Mouse (Mus musculus) inflammation-experienced regulatory T-cells, adult 6 months (primary cell): ENCODE results near the gene Nagpa. TPM values are rescaled to one million over a fixed set of nuclear protein-coding genes. Genes with fewer than 3 reads are reported as not detected.
A peak's percentile ranks its signal among the peaks of the same experiment; 100 is the strongest.

Experiments used
- ATAC-seq: one replicate; pipeline ENCODE4 v1.8.0; 2017
- polyA plus RNA-seq, 3 experiments: library from polyadenylated mRNA; unstranded; fragments of 100-300 nt; shearing (Covaris generic); gene quantifications; one replicate each; pipeline ENCODE4 v1.2.1; 2017

Gene Nagpa
- polyA plus RNA-seq, 3 experiments from 2014 or later = 10.4 to 18.7 (median 13.5) TPM

DNA sequence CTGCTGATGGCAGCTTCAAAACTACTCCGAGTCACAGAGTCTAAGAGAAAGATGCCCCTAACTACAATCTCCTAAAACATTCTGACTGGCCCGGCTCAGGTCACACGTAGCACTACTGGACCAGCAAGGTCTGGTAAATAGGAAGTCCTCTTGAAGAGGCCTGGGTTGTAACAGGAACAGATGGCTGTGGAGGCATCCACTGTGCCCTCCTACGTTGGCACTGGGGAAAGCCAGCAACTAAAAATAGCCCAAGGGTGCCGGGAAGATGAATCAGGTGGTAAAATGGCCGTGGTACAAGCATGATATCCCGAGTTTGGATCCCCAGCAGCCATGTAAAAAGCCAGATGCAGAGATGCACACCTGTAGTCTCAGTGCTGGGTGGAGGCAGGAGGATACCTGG lies 17.6 kb downstream of the Nagpa start:
- no peak for ATAC-seq

DNA sequence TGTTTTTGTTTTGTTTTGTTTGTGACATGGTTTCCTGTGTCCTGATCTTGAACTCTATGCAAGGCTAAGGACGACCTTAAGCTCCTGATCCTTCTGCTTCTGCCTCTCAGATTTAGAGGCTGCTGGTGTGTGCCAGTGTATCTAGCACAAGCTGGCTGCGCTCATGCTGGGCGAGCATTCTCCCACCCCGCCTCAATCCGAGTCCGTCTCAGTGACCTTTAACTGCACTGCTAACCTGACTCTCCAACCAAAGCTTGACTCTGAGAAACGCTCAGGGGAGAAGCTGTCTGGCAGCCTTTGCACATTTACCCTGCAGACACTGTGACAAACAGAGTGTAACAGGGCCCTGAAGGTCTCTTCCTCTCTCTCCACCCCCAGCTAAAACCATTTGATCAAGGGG lies 18.1 kb downstream of the Nagpa start:
- no peak for ATAC-seq

DNA sequence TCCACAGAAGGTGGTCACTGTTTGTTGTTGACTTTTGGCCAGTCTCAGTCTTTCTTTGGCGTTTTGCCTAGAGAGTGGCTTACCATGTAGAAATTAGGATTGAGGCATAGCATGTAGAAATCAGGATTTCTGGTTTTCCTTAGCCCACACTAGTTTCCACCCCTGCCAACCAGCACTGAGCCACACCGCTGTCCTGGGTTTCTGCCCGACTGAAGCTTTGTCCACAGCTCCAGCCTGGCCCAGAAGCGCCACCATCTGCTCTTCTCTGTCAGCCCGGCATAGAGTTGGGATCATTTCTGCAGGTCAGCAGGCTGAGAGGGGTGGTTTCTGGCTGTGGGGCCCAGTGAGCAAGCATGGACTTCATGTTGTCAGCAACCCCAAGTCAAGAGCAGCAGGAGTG lies 18.9 kb downstream of the Nagpa start:
- ATAC-seq = no peak

DNA sequence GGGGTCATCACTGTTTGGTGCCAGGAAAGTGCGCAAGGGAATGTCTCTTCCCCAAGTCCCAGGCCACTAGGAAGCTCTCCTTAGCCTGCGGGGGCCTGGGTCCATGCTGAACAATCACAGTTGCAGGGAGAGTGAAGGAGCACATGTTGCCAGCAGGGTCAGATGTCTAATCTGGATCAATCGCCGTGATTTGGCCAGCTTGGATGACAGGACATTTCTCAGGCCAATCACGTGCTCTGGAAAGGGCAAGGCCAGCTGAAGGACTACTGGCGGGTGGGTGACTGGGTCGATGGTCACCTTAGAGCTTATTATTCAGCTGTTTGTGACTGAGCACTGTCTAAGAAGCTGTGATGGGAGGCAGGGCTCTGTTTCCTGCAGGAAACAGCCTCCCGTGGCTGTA lies 19.7 kb downstream of the Nagpa start:
- no peak for ATAC-seq

DNA sequence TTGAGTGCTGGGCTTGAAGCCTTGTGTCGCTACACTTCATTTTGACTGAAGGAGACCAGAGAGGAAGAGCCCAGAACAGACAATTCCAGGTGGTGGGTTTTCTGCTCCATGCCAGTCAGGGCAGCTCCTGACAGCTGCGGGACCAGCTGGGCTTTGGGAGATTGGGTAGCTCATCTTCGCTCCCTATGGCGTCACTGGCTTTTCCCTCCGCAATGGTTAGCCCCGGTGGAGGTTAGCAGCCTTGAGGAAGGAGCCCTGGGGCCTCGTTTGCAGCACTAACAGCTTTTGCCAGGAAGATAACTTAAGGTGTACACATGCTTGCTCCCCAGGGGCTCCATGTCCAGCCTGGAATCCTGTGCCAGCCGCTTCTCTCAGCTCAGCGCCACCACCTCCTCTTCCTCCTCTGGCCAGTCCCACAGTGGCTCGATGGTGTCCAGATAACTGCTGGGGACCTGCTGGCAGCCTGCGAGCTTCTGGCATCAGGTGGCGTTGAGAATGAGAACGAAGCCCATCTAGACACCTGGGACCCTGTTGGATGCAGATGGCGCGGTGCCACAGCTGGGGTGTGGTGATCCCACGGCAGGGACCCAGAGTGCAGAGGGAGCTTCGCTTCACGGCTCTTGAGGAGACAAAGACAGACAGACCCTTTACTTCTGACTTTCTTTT lies 20.4 kb downstream of the Nagpa start:
- ATAC-seq = no peak

DNA sequence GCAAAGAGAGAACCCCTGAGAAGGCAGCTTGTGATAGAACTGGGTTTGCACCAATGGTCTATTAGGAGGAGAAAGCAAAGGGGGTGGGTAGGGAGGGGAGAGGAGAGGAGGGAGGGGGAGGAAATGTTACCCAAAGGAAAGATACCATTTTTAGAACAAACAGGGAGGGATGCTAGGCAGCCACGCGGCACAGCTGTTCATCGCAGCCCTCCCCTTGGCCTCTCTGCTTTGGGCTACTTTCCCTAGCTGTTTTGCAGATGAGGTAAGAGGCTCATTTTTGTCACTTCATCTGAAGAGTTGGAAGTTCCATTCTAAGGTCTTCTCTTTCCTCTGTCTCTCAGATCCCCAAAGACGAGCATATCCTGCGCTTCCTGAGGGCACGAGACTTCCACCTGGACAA lies 31.2 kb downstream of the Nagpa start:
- no peak for ATAC-seq

DNA sequence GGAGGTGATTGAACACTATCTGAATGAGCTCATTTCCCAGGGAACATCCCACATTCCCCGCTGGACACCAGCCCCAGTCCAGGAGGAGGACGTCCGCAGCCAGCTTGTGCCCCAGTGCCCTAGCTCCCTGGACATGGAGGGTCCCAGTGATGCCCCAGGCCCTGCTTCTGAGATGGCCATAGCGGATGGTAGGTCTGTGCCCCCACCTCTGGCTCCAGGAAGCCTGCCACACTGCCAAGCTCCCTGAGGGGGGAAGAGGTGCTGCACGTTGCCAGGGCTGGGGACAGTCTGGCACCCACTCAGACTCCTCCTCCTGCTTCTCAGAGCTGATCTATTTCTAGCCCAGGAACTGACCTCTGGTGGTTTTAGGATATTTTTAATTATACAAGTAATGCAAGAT lies 35.0 kb downstream of the Nagpa start:
- ATAC-seq = no peak

DNA sequence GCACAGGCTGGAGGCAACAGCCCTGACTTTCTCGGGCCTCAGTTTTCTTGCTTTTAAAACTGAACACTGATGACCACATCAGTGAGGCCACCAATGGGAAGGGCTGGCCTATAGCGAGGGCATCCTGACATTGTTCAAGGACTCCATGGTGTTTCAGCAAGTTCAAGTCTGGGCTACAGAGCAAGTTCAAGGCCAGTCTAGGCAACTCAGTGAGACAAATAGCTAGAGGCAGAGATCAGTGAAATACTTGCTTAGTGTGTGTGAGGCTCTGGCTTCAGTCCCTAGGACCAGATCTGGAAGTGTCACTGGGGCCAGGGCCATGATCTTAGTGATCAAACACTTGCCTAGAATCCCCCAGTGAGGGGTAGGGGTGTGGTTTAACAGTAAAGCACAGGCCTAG lies 35.8 kb downstream of the Nagpa start:
- ATAC-seq = no peak

DNA sequence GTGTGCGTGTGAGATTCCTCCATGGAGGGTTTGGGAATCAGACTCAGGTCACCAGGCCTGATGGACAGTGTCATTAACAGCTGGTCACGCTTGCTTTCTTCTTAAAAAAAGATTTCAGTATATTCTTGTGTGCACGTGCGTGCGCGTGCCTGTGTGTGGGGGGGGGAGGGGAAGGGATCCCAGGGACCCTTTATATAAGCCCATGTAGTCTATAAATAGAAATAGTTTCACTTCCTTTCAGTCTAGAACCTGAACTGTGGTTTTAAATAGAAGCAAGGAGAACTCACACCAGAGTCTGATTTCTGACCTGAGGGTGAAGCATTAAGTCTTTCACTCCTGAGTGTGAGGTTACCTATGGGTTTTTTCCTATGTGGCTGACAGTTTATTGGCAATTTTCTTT lies 39.5 kb downstream of the Nagpa start:
- no peak for ATAC-seq

DNA sequence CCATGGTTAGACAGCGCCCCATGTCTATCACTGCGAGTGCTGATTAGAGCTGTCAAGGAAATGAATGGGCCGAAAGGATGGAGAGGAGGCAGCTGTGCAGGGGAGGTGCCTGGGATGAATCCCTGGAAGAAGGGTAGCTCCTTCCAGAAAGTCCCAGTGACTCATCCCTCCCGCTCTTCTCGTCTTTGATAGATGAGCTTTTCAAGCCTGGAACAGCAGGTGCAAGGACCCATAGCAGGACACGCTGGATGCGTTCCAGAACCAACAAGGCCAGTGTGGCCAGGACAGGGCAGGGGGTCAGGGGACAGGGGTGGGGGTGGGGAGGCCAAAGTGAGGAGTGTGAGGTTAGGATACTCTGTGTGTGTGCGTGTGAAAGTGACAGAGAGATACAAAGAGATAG lies 44.6 kb downstream of the Nagpa start:
- no peak for ATAC-seq

DNA sequence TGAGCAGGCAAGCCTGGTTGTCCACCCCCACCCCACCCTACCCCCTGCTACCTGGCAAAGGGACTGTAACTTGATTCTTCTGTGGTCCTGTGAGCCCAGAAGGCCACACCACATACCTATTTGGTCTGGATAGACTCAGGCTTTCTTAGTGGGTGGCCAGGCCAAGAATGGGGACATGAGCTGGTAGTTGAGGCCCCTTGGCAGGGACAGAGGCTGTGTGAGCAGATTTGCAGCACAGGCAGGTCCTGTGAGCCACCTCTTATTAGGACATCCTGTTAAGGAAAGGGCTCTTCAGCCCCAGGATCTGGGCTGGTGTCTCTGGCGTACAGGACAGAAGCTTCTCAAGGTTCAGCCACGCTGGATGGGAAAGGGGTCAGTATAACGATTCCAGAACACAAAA lies 46.7 kb downstream of the Nagpa start:
- no peak for ATAC-seq

DNA sequence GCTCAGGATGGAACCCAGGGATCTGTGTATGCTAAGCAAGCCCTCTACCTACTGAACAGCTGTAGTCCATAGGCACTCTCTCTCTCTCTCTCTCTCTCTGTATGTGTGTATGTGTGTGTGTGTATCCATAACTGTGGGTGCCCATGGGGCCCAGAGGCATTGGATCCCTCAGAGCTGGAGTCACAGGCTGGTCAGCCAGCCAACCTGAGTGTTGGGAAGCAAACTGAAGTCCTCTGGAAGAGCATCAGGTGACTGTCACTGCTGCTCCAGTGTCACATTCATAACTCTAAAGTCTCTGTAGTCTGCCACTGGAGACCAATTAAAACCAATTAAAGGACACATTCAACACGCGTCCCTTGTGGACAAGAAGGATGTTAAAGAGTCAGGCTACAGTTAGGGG lies 47.3 kb downstream of the Nagpa start:
- no peak for ATAC-seq

DNA sequence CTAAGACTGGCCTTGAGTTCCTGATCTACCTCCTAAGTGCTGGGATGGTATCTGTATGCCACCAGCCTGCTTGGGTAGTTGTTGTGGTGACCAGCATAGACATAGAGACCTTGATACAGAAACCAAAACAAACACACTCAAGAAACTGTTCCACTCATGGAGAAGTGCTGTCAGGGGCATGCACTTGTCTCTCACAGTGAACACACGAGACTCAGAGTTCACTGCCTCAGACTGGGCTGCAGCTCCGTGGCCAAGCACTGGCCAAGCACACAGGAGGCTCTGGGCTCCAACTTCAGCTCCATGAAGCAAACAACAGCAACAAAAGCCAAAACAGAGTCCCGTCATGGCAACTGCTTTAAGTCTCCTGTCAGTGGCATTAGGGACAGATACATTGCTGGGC lies 48.8 kb downstream of the Nagpa start:
- ATAC-seq = no peak

DNA sequence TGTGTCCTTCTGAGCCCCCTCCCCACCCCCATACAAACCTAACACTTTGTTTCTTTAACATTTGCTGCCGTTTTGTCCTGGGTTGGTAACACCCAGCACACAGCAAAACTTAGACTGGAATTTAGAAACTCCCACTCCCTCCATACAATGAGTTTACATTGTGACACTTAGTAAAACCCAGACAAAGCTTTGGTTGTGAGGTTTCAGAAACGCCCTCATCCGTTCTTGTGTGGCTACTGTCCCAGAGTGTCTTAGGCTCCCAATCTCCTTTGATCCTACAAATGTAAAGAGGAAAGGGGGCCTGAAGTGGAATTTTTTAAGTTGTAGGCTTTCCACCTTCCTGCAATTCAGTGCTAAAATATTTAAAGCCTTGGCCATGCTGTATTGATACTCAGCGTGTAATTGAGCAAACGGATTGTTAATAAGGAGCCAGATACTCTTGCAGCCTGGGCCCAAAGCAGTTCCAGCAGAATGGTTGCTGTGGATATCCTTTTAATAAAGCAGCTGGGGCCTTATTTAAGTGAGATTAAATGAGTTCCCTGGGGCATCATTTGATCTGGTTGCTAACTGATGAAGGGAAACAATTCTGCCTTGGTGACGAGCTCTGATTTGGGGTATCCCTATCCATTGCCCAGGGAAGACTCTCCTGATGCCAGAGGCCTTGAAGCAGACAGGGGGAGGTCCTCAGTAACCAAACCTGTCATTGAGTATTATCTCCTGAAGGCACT lies 50.3 kb downstream of the Nagpa start:
- ATAC-seq = no peak

DNA sequence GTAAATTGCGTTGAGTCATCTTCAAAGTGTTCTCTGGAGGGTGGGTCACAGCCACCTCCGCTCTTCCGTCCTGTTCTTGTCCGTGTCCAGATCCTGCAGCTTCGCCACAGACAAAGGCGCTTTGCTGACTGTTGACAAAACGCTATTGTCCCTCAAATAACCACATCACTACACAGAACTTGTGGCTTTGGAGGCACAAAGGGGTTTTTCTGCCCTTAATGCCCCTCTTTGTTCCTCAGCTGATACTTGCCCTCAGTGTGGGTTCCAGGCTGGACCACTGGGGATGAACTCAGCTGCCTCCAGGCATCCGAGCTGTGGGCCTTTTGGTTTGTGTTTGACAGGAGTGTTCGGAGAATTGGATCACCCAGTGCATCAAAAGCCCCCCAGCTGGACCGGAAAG lies 53.3 kb downstream of the Nagpa start:
- no peak for ATAC-seq

DNA sequence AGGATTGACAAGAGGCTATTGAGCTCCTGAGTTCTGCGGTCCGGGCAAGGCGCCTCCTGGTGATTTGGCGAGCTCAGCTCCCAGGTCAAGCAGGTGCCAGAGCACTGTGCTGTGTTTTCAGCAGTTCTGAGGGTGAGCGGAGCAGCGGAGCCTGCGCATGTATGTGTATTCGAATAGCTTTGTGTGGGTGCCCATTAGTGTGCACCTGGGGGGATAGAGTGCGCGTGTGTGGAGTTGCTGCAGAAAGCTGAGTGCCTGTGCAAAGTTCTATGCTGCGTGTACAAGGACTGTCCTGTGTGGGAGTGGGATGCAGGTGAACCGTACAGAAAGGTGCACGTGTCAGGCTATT lies 56.8 kb downstream of the Nagpa start, which contains the start of gene Sec14l5:
Gene Sec14l5, plus strand, starts transcription at position 73 of the 349 bp plus-strand sequence.
- ATAC-seq = no peak

DNA sequence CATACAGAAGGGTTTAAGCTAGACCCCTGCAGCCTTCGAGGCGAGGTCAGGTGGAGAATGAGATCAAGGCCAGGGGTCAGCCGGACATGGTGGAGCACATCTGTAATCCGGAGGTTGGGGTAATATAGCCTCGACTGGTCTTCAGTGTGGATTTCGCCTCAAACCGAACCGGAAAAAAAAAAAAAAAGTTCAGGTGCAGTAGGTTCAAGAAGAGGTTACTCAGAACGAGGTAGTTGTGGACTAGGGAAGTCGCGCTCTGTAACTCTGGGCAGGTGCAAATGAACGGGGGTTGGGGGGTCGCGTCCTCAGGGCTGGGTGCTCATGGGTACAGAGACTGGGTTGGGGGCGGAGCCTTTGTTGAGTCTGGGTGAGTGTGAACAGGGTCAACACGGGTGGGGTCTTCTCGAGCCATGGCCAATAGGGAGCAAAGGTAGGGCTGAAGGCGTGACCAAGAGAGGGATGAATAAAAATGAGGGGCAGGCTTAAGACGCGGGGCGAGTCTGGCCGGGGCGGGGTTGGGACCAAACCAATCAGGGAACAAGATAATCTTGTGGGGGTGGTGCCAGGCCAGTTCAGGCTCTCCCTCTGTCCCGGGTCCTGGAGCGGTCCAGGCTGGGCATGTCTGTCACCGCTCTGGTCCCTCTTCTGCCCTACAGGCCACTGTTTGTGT lies 57.3 kb downstream of the Nagpa start:
- ATAC-seq = no peak

DNA sequence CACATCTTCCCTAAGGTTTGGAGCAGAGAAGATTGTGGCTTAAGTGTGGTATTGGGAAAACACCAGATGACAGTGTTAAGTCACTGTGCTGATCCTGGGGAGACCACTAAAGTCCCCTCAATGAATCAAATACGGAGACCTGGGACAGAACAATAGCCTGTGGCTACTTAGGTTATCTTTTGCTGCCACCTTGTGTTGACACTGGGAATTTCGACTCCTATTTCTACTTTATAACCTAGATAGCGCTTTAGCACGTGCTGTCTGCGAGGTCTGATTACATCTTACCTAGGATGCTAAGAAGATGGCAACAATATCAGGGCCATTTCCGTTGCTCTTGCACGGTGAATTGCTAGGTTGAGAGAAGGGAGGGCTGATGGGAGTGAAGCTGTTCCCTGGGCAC lies 58.2 kb downstream of the Nagpa start:
- peak; percentile 84 for ATAC-seq

Other genes starting within 250 kb of the Nagpa start
- gene Anks3, start 239.8 kb downstream of the Nagpa start, polyA plus RNA-seq = 10 to 100 TPM; 24.4 to 60.3 (median 46.9) TPM
- gene Sept12, start 206.2 kb downstream of the Nagpa start, polyA plus RNA-seq = not detected
- not detected for gene Smim22, start 196.7 kb downstream of the Nagpa start, polyA plus RNA-seq
- 10 to 100 TPM; 17.7 to 32.4 (median 20.6) TPM for gene Rogdi, start 190.5 kb downstream of the Nagpa start, polyA plus RNA-seq
- gene Glyr1, start 154.1 kb downstream of the Nagpa start, polyA plus RNA-seq = 10 to 100 TPM; 77.6 to 91.8 (median 78.0) TPM
- 10 to 100 TPM; 29.5 to 42.1 (median 34.1) TPM for gene Ubn1, start 154.0 kb downstream of the Nagpa start, polyA plus RNA-seq
- under 1 TPM in 2 of 3 experiments, not detected in 1; 0.10 to 0.12 TPM for gene Ppl, start 71.6 kb downstream of the Nagpa start, polyA plus RNA-seq
- not detected for gene Sec14l5, start 56.9 kb downstream of the Nagpa start, polyA plus RNA-seq
- gene AU021092, start 18.3 kb upstream of the Nagpa start, polyA plus RNA-seq = not detected
- gene Alg1, start 29.6 kb upstream of the Nagpa start, polyA plus RNA-seq = 10 to 100 TPM; 12.5 to 26.5 (median 26.5) TPM
- gene Eef2kmt, start 52.0 kb upstream of the Nagpa start, polyA plus RNA-seq = 10 to 100 TPM; 32.3 to 53.6 (median 47.8) TPM